Mouse (Mus musculus) myocyte (in vitro differentiated cells): Measurements from ENCODE around the gene Pid1. TPM values are rescaled to one million over a fixed set of nuclear protein-coding genes. Genes with fewer than 3 reads are reported as not detected.
A peak's percentile ranks its signal among the peaks of the same experiment; 100 is the strongest.

Experiments
- H3K27me3 ChIP-seq: one replicate; pipeline ENCODE4 v1.6.1; 2011; ENCODE audit not compliant: control insufficient read depth, insufficient read depth, insufficient read length
- H3K36me3 ChIP-seq: one replicate; pipeline ENCODE4 v1.6.1; 2011; ENCODE audit not compliant: control insufficient read depth, insufficient read depth
- H3K4me2 ChIP-seq: one replicate; pipeline ENCODE4 v1.6.1; 2011; ENCODE audit warnings: low read depth, control low read depth
- H3K4me3 ChIP-seq: one replicate; pipeline ENCODE4 v1.5.1; 2011; ENCODE audit warnings: mild to moderate bottlenecking, control low read depth, moderate library complexity
- H3K79me2 ChIP-seq: one replicate; pipeline ENCODE4 v1.6.1; 2011; ENCODE audit not compliant: control insufficient read depth, insufficient read depth
- H3ac ChIP-seq: one replicate; pipeline ENCODE4 v1.6.1; 2011; ENCODE audit not compliant: control insufficient read depth, insufficient read length
- CEBPB ChIP-seq: IDR thresholded peaks from 2 replicates; pipeline ENCODE4 v1.6.1; 2011; ENCODE audit warnings: mild to moderate bottlenecking, moderate library complexity; ENCODE audit not compliant: poor library complexity, insufficient read depth, severe bottlenecking
- E2F4 ChIP-seq: IDR thresholded peaks from one replicate; pipeline ENCODE4 v1.6.1; 2011; ENCODE audit warnings: mild to moderate bottlenecking, control low read depth, moderate library complexity; ENCODE audit not compliant: insufficient read depth
- MAX ChIP-seq: IDR thresholded peaks from one replicate; pipeline ENCODE4 v1.6.1; 2011; ENCODE audit warnings: low read depth, mild to moderate bottlenecking, control low read depth
- MYOD1 ChIP-seq, 3 experiments: IDR thresholded peaks; one replicate each; pipeline ENCODE4 v1.6.1; 2011; ENCODE audit warnings: control low read depth in 2 of 3, low read depth in 2 of 3, mild to moderate bottlenecking in 2 of 3, moderate library complexity in 1 of 3; ENCODE audit not compliant: insufficient read length in 2 of 3, control insufficient read depth in 1 of 3
- MYOG ChIP-seq, 3 experiments: IDR thresholded peaks; one replicate each; pipeline ENCODE4 v1.6.1; 2011; ENCODE audit warnings: control low read depth in 2 of 3, low read depth in 2 of 3, mild to moderate bottlenecking in 2 of 3; ENCODE audit not compliant: insufficient read length in 2 of 3, control insufficient read depth in 1 of 3, insufficient read depth in 1 of 3
- POLR2A ChIP-seq: IDR thresholded peaks from one replicate; pipeline ENCODE4 v1.6.1; 2011; ENCODE audit warnings: low read depth, mild to moderate bottlenecking, control low read depth, moderate library complexity; ENCODE audit not compliant: insufficient read length
- POLR2AphosphoS2 ChIP-seq: IDR thresholded peaks from one replicate; pipeline ENCODE4 v1.6.1; 2011; ENCODE audit warnings: low read depth, control low read depth; ENCODE audit not compliant: insufficient read length
- REST ChIP-seq: IDR thresholded peaks from one replicate; pipeline ENCODE4 v1.6.1; 2011; ENCODE audit warnings: mild to moderate bottlenecking, control low read depth, moderate library complexity; ENCODE audit not compliant: insufficient read depth, insufficient read length
- SRF ChIP-seq: IDR thresholded peaks from one replicate; pipeline ENCODE4 v1.6.1; 2011; ENCODE audit warnings: low read depth; ENCODE audit not compliant: control insufficient read depth, insufficient read length
- TCF12 ChIP-seq: IDR thresholded peaks from one replicate; pipeline ENCODE4 v1.6.1; 2011; ENCODE audit warnings: mild to moderate bottlenecking, control low read depth; ENCODE audit not compliant: poor library complexity, insufficient read depth, severe bottlenecking
- TCF3 ChIP-seq: IDR thresholded peaks from one replicate; pipeline ENCODE4 v1.6.1; 2011; ENCODE audit warnings: low read depth, control low read depth; ENCODE audit not compliant: insufficient read length
- USF1 ChIP-seq: IDR thresholded peaks from one replicate; pipeline ENCODE4 v1.6.1; 2011; ENCODE audit warnings: low read depth, mild to moderate bottlenecking, control low read depth, moderate library complexity
- polyA plus RNA-seq: library from polyadenylated mRNA; unstranded; fragments of >200 nt; fragmentation: generic; extraction: Trizol; gene quantifications from one replicate; pipeline ENCODE4 v1.2.1, GENCODE M21; 2012; ENCODE audit warnings: missing spikeins

The Pid1 gene
- polyA plus RNA-seq, 1 experiment, result 0.24 TPM

GRCm38 (mm10) chr1:84157790-84158189 is 206.2 kb downstream of the Pid1 start:
- Histone ChIP-seq H3ac (no peak overlapping the region), H3K27me3 (no peaks in the 10 kb centered on the region), H3K4me2 (no peak overlapping the region), H3K4me3 (no peak overlapping the region), H3K36me3 (no peaks in the 10 kb centered on the region), H3K79me2 (no peaks in the 10 kb centered on the region)
- TF ChIP-seq REST, result no peak
- TF ChIP-seq USF1, result no peak
- peak in 1 of 3 experiments; percentile 8 for TF ChIP-seq MYOD1 (IDR thresholded peaks at IDR 0.05; ENCODE audit: control insufficient read depth in 1 of 3, insufficient read length in 2 of 3, low read depth in 2 of 3)

DNA sequence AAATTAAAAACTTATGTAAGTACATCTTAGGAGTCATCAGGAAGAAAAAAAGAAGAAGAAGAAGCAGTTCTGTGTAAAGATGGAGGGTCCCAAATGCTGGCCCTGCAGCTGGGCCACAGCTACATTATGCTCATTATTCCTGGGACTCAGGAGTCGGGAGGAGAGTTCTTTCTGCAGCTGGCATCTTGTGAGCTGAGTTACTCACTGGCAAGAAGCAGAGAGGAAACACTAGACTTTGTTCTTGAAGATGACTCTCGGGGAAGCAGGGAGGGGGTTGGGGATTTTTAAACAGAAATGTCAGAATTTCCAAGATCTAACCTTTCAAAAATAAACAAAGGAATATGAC is 208.4 kb downstream of the Pid1 start:
- Histone ChIP-seq H3K36me3 (no peaks in the 10 kb centered on the region), H3K79me2 (no peaks in the 10 kb centered on the region), H3K4me3 (no peak overlapping the region), H3K4me2 (no peak overlapping the region), H3ac (no peak overlapping the region), H3K27me3 (no peaks in the 10 kb centered on the region)
- TF ChIP-seq POLR2A, result no peak
- TF ChIP-seq USF1, result no peak
- TF ChIP-seq TCF3, result no peak
- TF ChIP-seq MYOG (IDR thresholded peaks at IDR 0.05; ENCODE audit: control insufficient read depth in 1 of 3, insufficient read depth in 1 of 3, insufficient read length in 2 of 3, low read depth in 2 of 3), result no peak
- no peak for TF ChIP-seq SRF
- no peak for TF ChIP-seq POLR2AphosphoS2
- TF ChIP-seq MYOD1 (IDR thresholded peaks at IDR 0.05; ENCODE audit: control insufficient read depth in 1 of 3, insufficient read length in 2 of 3, low read depth in 2 of 3), result no peak
- TF ChIP-seq E2F4, result no peak
- TF ChIP-seq TCF12, result no peak
- TF ChIP-seq MAX, result no peak
- no peak for TF ChIP-seq REST
- no peak for TF ChIP-seq CEBPB

GRCm38 (mm10) chr1:84154725-84155584 is 209.0 kb downstream of the Pid1 start:
- Histone ChIP-seq H3K36me3 (no peaks in the 10 kb centered on the region), H3K4me3 (no peak overlapping the region), H3ac (no peak overlapping the region), H3K4me2 (no peak overlapping the region), H3K27me3 (no peaks in the 10 kb centered on the region), H3K79me2 (no peaks in the 10 kb centered on the region)
- TF ChIP-seq CEBPB (no peak), MYOG (IDR thresholded peaks at IDR 0.05; ENCODE audit: control insufficient read depth in 1 of 3, insufficient read depth in 1 of 3, insufficient read length in 2 of 3, low read depth in 2 of 3) (no peak), E2F4 (no peak), TCF3 (no peak)

DNA sequence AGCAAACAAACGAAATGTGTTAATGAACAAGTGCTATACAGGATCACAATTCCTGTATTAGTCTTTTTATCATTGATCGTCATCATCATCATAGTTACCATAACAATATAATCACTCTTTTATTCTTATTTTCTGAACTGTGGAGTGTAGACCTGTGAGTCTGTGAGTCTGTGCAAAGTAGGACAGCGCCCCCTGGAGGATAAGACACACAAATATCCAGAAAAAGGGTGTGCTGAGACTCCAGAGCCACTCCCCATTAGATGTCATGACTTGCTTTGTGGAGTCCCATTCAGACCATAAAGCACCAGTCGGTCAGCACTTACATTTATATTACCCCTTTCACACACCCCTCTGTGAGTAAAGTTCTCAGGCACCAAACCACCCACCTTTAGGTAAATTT is 210.0 kb downstream of the Pid1 start:
- TF ChIP-seq SRF (no peak), MYOG (IDR thresholded peaks at IDR 0.05; ENCODE audit: control insufficient read depth in 1 of 3, insufficient read depth in 1 of 3, insufficient read length in 2 of 3, low read depth in 2 of 3) (no peak), CEBPB (no peak), E2F4 (no peak), TCF12 (no peak), POLR2A (no peak), MYOD1 (IDR thresholded peaks at IDR 0.05; ENCODE audit: control insufficient read depth in 1 of 3, insufficient read length in 2 of 3, low read depth in 2 of 3) (no peak)
- Histone ChIP-seq H3K4me2 (no peak overlapping the region), H3K27me3 (no peaks in the 10 kb centered on the region)

GRCm38 (mm10) chr1:84141561-84141960 is 222.4 kb downstream of the Pid1 start:
- no peak for TF ChIP-seq REST
- TF ChIP-seq MYOD1 (IDR thresholded peaks at IDR 0.05; ENCODE audit: control insufficient read depth in 1 of 3, insufficient read length in 2 of 3, low read depth in 2 of 3), result no peak
- TF ChIP-seq TCF3, result no peak
- Histone ChIP-seq H3K27me3 (no peaks in the 10 kb centered on the region), H3K79me2 (no peaks in the 10 kb centered on the region), H3K36me3 (no peaks in the 10 kb centered on the region), H3K4me3 (no peak overlapping the region), H3ac (no peak overlapping the region), H3K4me2 (no peak overlapping the region)

More for the DNA sequence above, 210.0 kb downstream of the Pid1 start:
- Histone ChIP-seq H3K36me3 (no peaks in the 10 kb centered on the region), H3K79me2 (no peaks in the 10 kb centered on the region), H3K4me3 (no peak overlapping the region), H3ac (no peak overlapping the region)

GRCm38 (mm10) chr1:84132451-84132850 is 231.5 kb downstream of the Pid1 start:
- H3ac ChIP-seq, result no peak overlapping the region
- H3K4me2 ChIP-seq, result no peak overlapping the region
- H3K36me3 ChIP-seq, result no peaks in the 10 kb centered on the region
- no peaks in the 10 kb centered on the region for H3K27me3 ChIP-seq
- H3K79me2 ChIP-seq, result no peaks in the 10 kb centered on the region
- TF ChIP-seq MYOG (IDR thresholded peaks at IDR 0.05; ENCODE audit: control insufficient read depth in 1 of 3, insufficient read depth in 1 of 3, insufficient read length in 2 of 3, low read depth in 2 of 3) (no peak), POLR2AphosphoS2 (no peak), USF1 (no peak), TCF3 (no peak), POLR2A (no peak), MYOD1 (IDR thresholded peaks at IDR 0.05; ENCODE audit: control insufficient read depth in 1 of 3, insufficient read length in 2 of 3, low read depth in 2 of 3) (no peak), MAX (no peak), TCF12 (no peak), SRF (no peak), CEBPB (no peak), REST (no peak), E2F4 (no peak)
- H3K4me3 ChIP-seq, result no peak overlapping the region
